ENCODE assay signal across 9 mouse cellular contexts in the genomic region with DNA sequence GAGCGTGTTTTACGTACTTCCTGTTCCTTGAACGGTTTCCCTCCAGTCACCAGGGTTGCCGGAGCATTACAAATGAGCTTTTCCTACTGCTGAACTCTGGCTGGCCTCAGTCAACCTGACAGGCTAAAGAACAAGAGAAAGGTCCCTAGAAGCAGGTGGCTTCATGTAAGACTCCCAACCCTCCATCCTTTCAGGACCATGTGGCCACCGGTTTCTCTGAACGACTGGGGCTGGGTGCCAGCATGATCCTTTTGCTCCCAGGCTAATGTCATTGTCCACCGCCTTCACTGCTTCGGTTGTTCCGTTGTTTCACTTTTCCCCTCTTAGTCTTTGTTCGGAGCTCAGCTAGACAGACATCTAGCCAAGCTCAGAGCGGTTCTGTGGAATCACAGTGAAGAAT.
DNase-seq lines count a peak whose midpoint lies in the region; ATAC-seq lines count a peak whose summit lies in the region.
"Had no signal": no experiment of that assay in that cellular context is flagged by ENCODE, and none has a peak within 500 bp of the region (broad histone marks: within the 10 kb centered on the region; RNA-seq: fewer than 3 reads in every experiment).

No protein-coding gene starts in this region.

- H3K4me1 ChIP-seq in brown adipose tissue, adult 24 weeks (ENCODE audit: control insufficient read depth, insufficient read depth, insufficient read length, low read length), result peaks cover 7% of the 10 kb centered on the region; the same call in 1 of the 2 replicates
- no peaks in the 10 kb centered on the region for H3K4me1 ChIP-seq in hindbrain, embryonic 14.5 days (replicated peaks; ENCODE audit: control insufficient read depth, insufficient read depth, low read length)
- H3K4me1 ChIP-seq in lung, embryonic 16.5 days (replicated peaks; ENCODE audit: control insufficient read depth, insufficient read depth, low read length), result no peaks in the 10 kb centered on the region

- H3K9me3 ChIP-seq in hindbrain, embryonic 14.5 days (ENCODE audit: control insufficient read depth, low read length), result no peaks in the 10 kb centered on the region
- no peaks in the 10 kb centered on the region for H3K9me3 ChIP-seq in lung, embryonic 16.5 days (ENCODE audit: control insufficient read depth, low read length)

- peak; percentile 51; the same call in 1 of the 2 replicates for ATAC-seq in hindbrain, embryonic 14.5 days (ENCODE audit: low FRiP score)
- no peak for ATAC-seq in lung, embryonic 16.5 days (ENCODE audit: low read depth)

- H3K27ac ChIP-seq in brown adipose tissue, adult 24 weeks (replicated peaks; ENCODE audit: low read depth, low read length), result peak overlapping the region; percentile 88
- no peak overlapping the region for H3K27ac ChIP-seq in hindbrain, embryonic 14.5 days
- H3K27ac ChIP-seq in lung, embryonic 16.5 days (ENCODE audit: low read length), result peak overlapping the region; percentile 57
- H3K27ac ChIP-seq: macrophage had no signal

- H3K36me3 ChIP-seq in hindbrain, embryonic 14.5 days (replicated peaks; ENCODE audit: control insufficient read depth, insufficient read depth), result no peaks in the 10 kb centered on the region
- no peaks in the 10 kb centered on the region for H3K36me3 ChIP-seq in lung, embryonic 16.5 days (ENCODE audit: control insufficient read depth, insufficient read depth, low read length)

- intact Hi-C loops in left cerebral cortex, postnatal 25 days (cut with DNase I), result no loop called here

- no peak overlapping the region for H3K9ac ChIP-seq in hindbrain, embryonic 14.5 days
- H3K9ac ChIP-seq in lung, embryonic 16.5 days (ENCODE audit: low read length), result no peak overlapping the region

- H3K4me2 ChIP-seq in hindbrain, embryonic 14.5 days (replicated peaks), result 0 out of 2 replicates have a peak overlapping the region, but pooled peaks have one; percentile 6
- 0 out of 2 replicates have a peak overlapping the region, but pooled peaks have one; percentile 29 for H3K4me2 ChIP-seq in lung, embryonic 16.5 days (ENCODE audit: low read depth, low read length)

- DNase-seq in adrenal gland, adult 8-10 months, result peak; percentile 31
- no peak for DNase-seq in hindbrain, embryonic 14.5 days (ENCODE audit: low spot score)
- DNase-seq in left cerebral cortex, postnatal 25 days (ENCODE audit: low spot score in 2 of 2), result no peak
- no peak for DNase-seq in left cerebral cortex, adult 9 months (ENCODE audit: low spot score in 2 of 2)
- no peak for DNase-seq in urinary bladder, adult 18-20 months (ENCODE audit: low spot score in 2 of 2)
- DNase-seq in gastrocnemius, postnatal 4 days (ENCODE audit: low spot score in 2 of 2), result no peak

- H3K4me3 ChIP-seq in brown adipose tissue, adult 24 weeks (ENCODE audit: insufficient read depth, low read depth, low read length), result peak overlapping the region; percentile 40
- H3K4me3 ChIP-seq in hindbrain, embryonic 14.5 days (replicated peaks; ENCODE audit: low read length), result no peak overlapping the region
- no peak overlapping the region for H3K4me3 ChIP-seq in lung, embryonic 16.5 days (ENCODE audit: low read length)

- H3K27me3 ChIP-seq in hindbrain, embryonic 14.5 days (ENCODE audit: control insufficient read depth, insufficient read depth, low read length), result peaks cover 11% of the 10 kb centered on the region; the same call in 1 of the 2 replicates
- H3K27me3 ChIP-seq in lung, embryonic 16.5 days (ENCODE audit: control insufficient read depth, insufficient read depth, low read depth, low read length), result no peaks in the 10 kb centered on the region

- 22% methylated on average over 11 of the region's 11 CpGs for WGBS in hindbrain, embryonic 14.5 days
- WGBS in lung, embryonic 16.5 days, result 60% methylated on average over 11 of the region's 11 CpGs
